Mouse (Mus musculus) erythroblast, embryonic 14.5 days (primary cell): ENCODE measurements around the gene Fez2.

Source experiments
- GATA1 ChIP-seq: IDR thresholded peaks from 2 replicates; pipeline ENCODE4 v1.6.1; 2012; ENCODE audit warnings: low read length, inconsistent platforms, mixed read lengths
- TAL1 ChIP-seq: IDR thresholded peaks from 3 replicates; pipeline ENCODE4 v1.6.1; 2012; ENCODE audit warnings: low read length, inconsistent platforms, mixed read lengths

GRCm38 (mm10) chr17:78379079-78379729 is 38.7 kb downstream of the Fez2 start:
- no peak for TF ChIP-seq TAL1
- TF ChIP-seq GATA1: no peak
